18 mouse cellular contexts compared by ENCODE assay signal in the genomic region with DNA sequence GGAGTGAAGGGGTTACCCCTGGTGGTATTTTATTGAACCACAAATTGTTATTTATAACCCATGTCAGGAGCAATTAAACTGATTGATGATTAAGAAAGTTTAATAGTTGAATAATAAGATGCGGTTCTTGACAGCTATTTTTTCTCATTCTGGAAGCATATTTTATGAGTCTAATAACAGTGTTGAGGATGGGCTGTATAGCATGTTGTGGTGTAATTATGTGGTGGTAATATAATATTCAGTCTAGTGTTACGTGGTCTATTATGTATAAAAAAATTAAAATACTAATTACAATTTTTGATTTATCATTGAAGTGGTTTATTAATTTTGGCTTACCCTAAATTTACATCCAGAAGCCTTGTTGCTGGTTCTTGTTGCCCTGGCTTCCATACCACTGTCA.
"Had no signal": no experiment of that assay in that cellular context is flagged by ENCODE, and none has a peak within 500 bp of the region (broad histone marks: within the 10 kb centered on the region; RNA-seq: fewer than 3 reads in every experiment).

No protein-coding gene starts in this region.

- H3K27me3 ChIP-seq: midbrain, embryonic 12.5 days; neural tube, embryonic 12.5 days had no signal

- H3K4me3 ChIP-seq: midbrain, embryonic 10.5 days; midbrain, embryonic 12.5 days; myocyte; neural tube, embryonic 12.5 days had no signal

- H3K9me3 ChIP-seq: midbrain, embryonic 10.5 days; midbrain, embryonic 12.5 days; neural tube, embryonic 12.5 days had no signal

- DNase-seq: lung, adult 18-20 months; lung, embryonic 14.5 days; lung, postnatal 10 days; lung, postnatal 4 days; midbrain, embryonic 14.5 days; retina, postnatal 1 day; right cerebral cortex, adult 18-20 months; right cerebral cortex, postnatal 25 days; right cerebral cortex, postnatal 4 days; spleen, adult 18-20 months; thymus, adult 18-20 months; thymus, postnatal 14 days; thymus, postnatal 36 days had no signal

- ATAC-seq: midbrain, embryonic 16.5 days had no signal

- H3K4me2 ChIP-seq: lung, embryonic 14.5 days; midbrain, embryonic 12.5 days; neural tube, embryonic 12.5 days had no signal

- H3K36me3 ChIP-seq: midbrain, embryonic 10.5 days; midbrain, embryonic 12.5 days; neural tube, embryonic 12.5 days had no signal

- H3K27ac ChIP-seq: midbrain, embryonic 12.5 days had no signal

- H3K9ac ChIP-seq: lung, embryonic 14.5 days; midbrain, embryonic 12.5 days; neural tube, embryonic 12.5 days had no signal
